Mouse (Mus musculus) limb, embryonic 14.5 days (tissue): ENCODE data around the gene Fzd4. TPM values are rescaled to one million over a fixed set of nuclear protein-coding genes. Genes with fewer than 3 reads are reported as not detected.

Experiments
- ATAC-seq: fragments of 200-750 bp; cut with Nextera tagmentation; 2 replicates; pipeline ENCODE4 v1.8.0; 2017; ENCODE audit warnings: low read depth, moderate number of reproducible peaks, moderate TSS enrichment; ENCODE audit not compliant: low FRiP score
- DNase-seq: peaks from one replicate; pipeline ENCODE4 v3.0.0-alpha.2; 2015; ENCODE audit warnings: low spot score
- H3K27ac ChIP-seq: fragments of 300-500 bp; sonication (generic); replicated peaks from 2 replicates; pipeline ENCODE4 v1.5.1; 2014; ENCODE audit warnings: low read depth, mild to moderate bottlenecking, low read length, moderate library complexity, mixed read lengths
- H3K27me3 ChIP-seq: fragments of 300-500 bp; sonication (generic); 2 replicates; pipeline ENCODE4 v1.6.1; 2014; ENCODE audit warnings: low read length, mixed read lengths; ENCODE audit not compliant: control insufficient read depth, insufficient read depth
- H3K36me3 ChIP-seq: fragments of 300-500 bp; sonication (generic); 2 replicates; pipeline ENCODE4 v1.6.1; 2014; ENCODE audit warnings: mild to moderate bottlenecking, low read length, moderate library complexity, mixed read lengths; ENCODE audit not compliant: control insufficient read depth, insufficient read depth
- H3K4me1 ChIP-seq: fragments of 300-500 bp; sonication (generic); 2 replicates; pipeline ENCODE4 v1.6.1; 2014; ENCODE audit warnings: antibody characterized with exemption, low read length, mixed read lengths; ENCODE audit not compliant: control insufficient read depth, insufficient read depth
- H3K4me2 ChIP-seq: fragments of 300-500 bp; sonication (generic); replicated peaks from 2 replicates; pipeline ENCODE4 v1.6.1; 2014; ENCODE audit warnings: low read depth, mild to moderate bottlenecking, low read length, moderate library complexity; ENCODE audit not compliant: severe bottlenecking
- H3K4me3 ChIP-seq: fragments of 300-500 bp; sonication (generic); replicated peaks from 2 replicates; pipeline ENCODE4 v1.5.1; 2014; ENCODE audit warnings: low read length
- H3K9ac ChIP-seq: fragments of 300-500 bp; sonication (generic); 2 replicates; pipeline ENCODE4 v1.6.1; 2014; ENCODE audit warnings: mild to moderate bottlenecking, low read depth, low read length, moderate library complexity; ENCODE audit not compliant: severe bottlenecking
- H3K9me3 ChIP-seq: fragments of 300-500 bp; sonication (generic); 2 replicates; pipeline ENCODE4 v1.6.1; 2016; ENCODE audit warnings: low read length; ENCODE audit not compliant: control insufficient read depth
- POLR2A ChIP-seq: fragments of 200-500 bp; IDR thresholded peaks from 2 replicates; pipeline ENCODE4 v1.8.0; 2012; ENCODE audit warnings: inconsistent platforms, mild to moderate bottlenecking, moderate library complexity, borderline replicate concordance; ENCODE audit not compliant: insufficient read depth, insufficient read length; ENCODE audit errors: extremely low read depth
- WGBS: fragments of 180-500 bp; shearing (Covaris S2); extraction: QIAGEN DNeasy Blood & Tissue Kit; methylation state at CpG from one replicate; pipeline ENCODE4 v1.1.7; 2014; 5-methylcytosine and 5-hydroxymethylcytosine counted together
- polyA plus RNA-seq, 2 experiments: library from polyadenylated mRNA; depleted of rRNA in 1 of 2; stranded (reverse) in 1 of 2; unstranded in 1 of 2; fragments of >200 nt; fragmentation: Nextera tagmentation in 1 of 2; extraction: Ambion mirVana in 1 of 2; gene quantifications; 2 replicates each; pipeline versions ENCODE4 v1.2.1 to v1.2.3; 2012 to 2014

Fzd4 gene
- polyA plus RNA-seq, 2 experiments: 20.2 to 23.6 TPM

GRCm38 (mm10) chr7:89417707-89418106 lies 13.6 kb downstream of the Fzd4 start:
- Histone ChIP-seq H3K4me1 (peaks cover 8% of the 10 kb centered on the region; the same call in 1 of the 2 replicates), H3K4me2 (no peak overlapping the region), H3K4me3 (no peak overlapping the region), H3K36me3 (peaks cover 1% of the 10 kb centered on the region; the same call in 1 of the 2 replicates), H3K27me3 (no peaks in the 10 kb centered on the region), H3K9me3 (no peaks in the 10 kb centered on the region), H3K9ac (no peak overlapping the region), H3K27ac (no peak overlapping the region)
- ATAC-seq (no peak), DNase-seq (no peak)
- 72% methylated on average over 2 of the region's 2 CpGs for WGBS
- TF ChIP-seq POLR2A: no peak

GRCm38 (mm10) chr7:89418127-89418653 lies 14.0 kb downstream of the Fzd4 start:
- no peak overlapping the region for H3K4me3 ChIP-seq
- peaks cover 8% of the 10 kb centered on the region; the same call in 1 of the 2 replicates for H3K4me1 ChIP-seq
- TF ChIP-seq POLR2A: no peak
- no peaks in the 10 kb centered on the region for H3K27me3 ChIP-seq
- no peak overlapping the region for H3K9ac ChIP-seq
- DNase-seq (no peak), ATAC-seq (0 out of 2 replicates have a peak, but pooled peaks have one; percentile 14)
- WGBS: 58% methylated on average over 8 of the region's 8 CpGs
- H3K27ac ChIP-seq: no peak overlapping the region
- no peaks in the 10 kb centered on the region for H3K36me3 ChIP-seq
- no peaks in the 10 kb centered on the region for H3K9me3 ChIP-seq
- no peak overlapping the region for H3K4me2 ChIP-seq

GRCm38 (mm10) chr7:89418917-89419679 lies 14.9 kb downstream of the Fzd4 start:
- H3K36me3 ChIP-seq: no peaks in the 10 kb centered on the region
- H3K27ac ChIP-seq: no peak overlapping the region
- H3K4me1 ChIP-seq: peaks cover 8% of the 10 kb centered on the region; the same call in 1 of the 2 replicates
- no peak for TF ChIP-seq POLR2A
- no peaks in the 10 kb centered on the region for H3K9me3 ChIP-seq
- no peak overlapping the region for H3K4me2 ChIP-seq
- H3K4me3 ChIP-seq: no peak overlapping the region
- no peak for ATAC-seq
- DNase-seq: no peak
- no peak overlapping the region for H3K9ac ChIP-seq
- no peaks in the 10 kb centered on the region for H3K27me3 ChIP-seq
- 56% methylated on average over 3 of the region's 3 CpGs for WGBS

GRCm38 (mm10) chr7:89421294-89421693 lies 17.1 kb downstream of the Fzd4 start:
- H3K4me1 ChIP-seq: peaks cover 8% of the 10 kb centered on the region; the same call in 1 of the 2 replicates
- TF ChIP-seq POLR2A: no peak
- H3K27ac ChIP-seq: no peak overlapping the region
- no peak overlapping the region for H3K4me3 ChIP-seq
- no peaks in the 10 kb centered on the region for H3K27me3 ChIP-seq
- WGBS: 92% methylated on average over 5 of the region's 5 CpGs
- no peak for ATAC-seq
- no peaks in the 10 kb centered on the region for H3K36me3 ChIP-seq
- H3K9me3 ChIP-seq: no peaks in the 10 kb centered on the region
- no peak overlapping the region for H3K4me2 ChIP-seq
- H3K9ac ChIP-seq: no peak overlapping the region
- DNase-seq: no peak

GRCm38 (mm10) chr7:89422650-89423049 lies 18.5 kb downstream of the Fzd4 start:
- DNase-seq (no peak), ATAC-seq (no peak)
- peaks cover 7% of the 10 kb centered on the region; the same call in 1 of the 2 replicates for H3K4me1 ChIP-seq
- no peak overlapping the region for H3K4me2 ChIP-seq
- no peaks in the 10 kb centered on the region for H3K36me3 ChIP-seq
- TF ChIP-seq POLR2A: no peak
- no peak overlapping the region for H3K4me3 ChIP-seq
- H3K27me3 ChIP-seq: no peaks in the 10 kb centered on the region
- no peaks in the 10 kb centered on the region for H3K9me3 ChIP-seq
- H3K9ac ChIP-seq: no peak overlapping the region
- no peak overlapping the region for H3K27ac ChIP-seq
- 43% methylated on average over 8 of the region's 8 CpGs for WGBS
